Mouse (Mus musculus) heart, embryonic 13.5 days (tissue): ENCODE results near the gene Ms4a15. TPM values are rescaled to one million over a fixed set of nuclear protein-coding genes. Genes with fewer than 3 reads are reported as not detected.

Source experiments
- ATAC-seq: fragments of 200-750 bp; cut with Nextera tagmentation; 2 replicates; pipeline ENCODE4 v1.8.0; 2017; ENCODE audit warnings: moderate TSS enrichment; ENCODE audit not compliant: insufficient number of reproducible peaks, low FRiP score, low TSS enrichment; ENCODE audit errors: extremely low read depth
- H3K27ac ChIP-seq: fragments of 300-500 bp; sonication (generic); replicated peaks from 2 replicates; pipeline ENCODE4 v1.5.1; 2015; ENCODE audit warnings: moderate library complexity, mild to moderate bottlenecking, inconsistent platforms
- H3K27me3 ChIP-seq: fragments of 300-500 bp; sonication (generic); replicated peaks from 2 replicates; pipeline ENCODE4 v1.6.1; 2015; ENCODE audit warnings: mild to moderate bottlenecking, inconsistent platforms
- H3K36me3 ChIP-seq: fragments of 300-500 bp; sonication (generic); 2 replicates; pipeline ENCODE4 v1.6.1; 2015; ENCODE audit warnings: mild to moderate bottlenecking, inconsistent platforms
- H3K4me1 ChIP-seq: fragments of 300-500 bp; sonication (generic); 2 replicates; pipeline ENCODE4 v1.6.1; 2015; ENCODE audit warnings: inconsistent platforms
- H3K4me2 ChIP-seq: fragments of 300-500 bp; sonication (generic); 2 replicates; pipeline ENCODE4 v1.6.1; 2015; ENCODE audit warnings: inconsistent platforms, mild to moderate bottlenecking, moderate library complexity
- H3K4me3 ChIP-seq: fragments of 300-500 bp; sonication (generic); 2 replicates; pipeline ENCODE4 v1.5.1; 2015; ENCODE audit warnings: moderate library complexity, mild to moderate bottlenecking, inconsistent platforms
- H3K9ac ChIP-seq: fragments of 300-500 bp; sonication (generic); 2 replicates; pipeline ENCODE4 v1.6.1; 2015; ENCODE audit warnings: inconsistent platforms, mild to moderate bottlenecking, moderate library complexity
- H3K9me3 ChIP-seq: fragments of 300-500 bp; sonication (generic); 2 replicates; pipeline ENCODE4 v1.6.1; 2016; ENCODE audit warnings: inconsistent platforms
- WGBS: fragments of 180-500 bp; shearing (Covaris S2); methylation state at CpG from one replicate; pipeline ENCODE4 v1.1.7; 2015; ENCODE audit warnings: mixed read lengths; 5-methylcytosine and 5-hydroxymethylcytosine counted together
- polyA plus RNA-seq: library from polyadenylated mRNA; unstranded; fragments of >200 nt; fragmentation: Nextera tagmentation; extraction: Ambion mirVana; gene quantifications from 2 replicates; pipeline ENCODE4 v1.2.1, GENCODE M21; 2015

Ms4a15 gene
- polyA plus RNA-seq, 1 experiment from 2014 or later = not detected

DNA sequence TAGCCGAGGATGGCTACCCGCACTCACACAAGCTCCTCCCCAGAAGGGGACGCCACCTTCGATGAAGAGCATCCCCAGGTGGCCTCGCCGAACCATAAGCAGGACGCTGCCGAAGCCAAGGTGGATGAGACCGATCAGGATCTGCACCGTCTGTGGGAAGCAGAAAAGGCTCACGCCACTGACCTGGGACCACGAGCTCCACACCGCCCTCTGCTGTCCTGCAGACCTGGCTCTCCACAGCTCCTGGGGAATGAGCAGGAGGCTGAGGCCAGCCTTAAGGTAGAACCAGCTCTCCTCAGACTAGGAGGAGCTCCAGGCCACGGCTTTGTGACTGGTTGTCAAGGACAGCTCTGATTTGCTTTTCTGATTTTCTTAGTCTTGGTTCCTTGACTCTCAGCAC, 9.9 kb downstream of the Ms4a15 start:
- Histone ChIP-seq H3K4me1 (peaks cover 7% of the 10 kb centered on the region), H3K4me2 (peak overlapping the region; percentile 47), H3K36me3 (no peaks in the 10 kb centered on the region), H3K9ac (no peak overlapping the region), H3K27me3 (peaks cover 4% of the 10 kb centered on the region; the same call in 1 of the 2 replicates), H3K9me3 (no peaks in the 10 kb centered on the region), H3K4me3 (no peak overlapping the region), H3K27ac (no peak overlapping the region)
- ATAC-seq = no peak
- WGBS = 24% methylated on average over 14 of the region's 14 CpGs

DNA sequence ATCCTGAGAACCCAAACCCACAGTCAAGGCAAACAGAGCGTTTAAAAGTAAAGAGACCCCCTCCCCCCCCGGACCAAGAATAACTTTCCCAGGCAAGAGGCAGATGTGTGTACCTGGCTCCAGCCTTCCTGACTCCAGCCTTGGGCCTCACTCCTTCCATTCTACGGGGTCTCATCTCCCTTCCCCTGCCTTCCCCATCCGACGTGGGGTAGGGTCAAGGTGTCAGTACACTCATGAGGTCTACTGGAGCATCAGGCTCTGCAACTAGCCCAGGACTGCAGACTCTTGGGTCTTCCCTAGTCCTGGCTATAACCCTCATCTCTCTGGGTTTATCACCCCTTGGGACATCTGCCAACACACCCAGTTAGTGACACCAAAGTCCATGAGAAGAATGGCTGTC, 12.8 kb downstream of the Ms4a15 start:
- Histone ChIP-seq H3K27ac (no peak overlapping the region), H3K27me3 (peaks cover 8% of the 10 kb centered on the region; the same call in 1 of the 2 replicates), H3K9ac (no peak overlapping the region), H3K9me3 (no peaks in the 10 kb centered on the region), H3K4me3 (no peak overlapping the region), H3K4me1 (peaks cover 7% of the 10 kb centered on the region), H3K36me3 (no peaks in the 10 kb centered on the region), H3K4me2 (0 out of 2 replicates have a peak overlapping the region, but pooled peaks have one; percentile 44)
- ATAC-seq = no peak
- WGBS = 77% methylated on average over 5 of the region's 5 CpGs

DNA sequence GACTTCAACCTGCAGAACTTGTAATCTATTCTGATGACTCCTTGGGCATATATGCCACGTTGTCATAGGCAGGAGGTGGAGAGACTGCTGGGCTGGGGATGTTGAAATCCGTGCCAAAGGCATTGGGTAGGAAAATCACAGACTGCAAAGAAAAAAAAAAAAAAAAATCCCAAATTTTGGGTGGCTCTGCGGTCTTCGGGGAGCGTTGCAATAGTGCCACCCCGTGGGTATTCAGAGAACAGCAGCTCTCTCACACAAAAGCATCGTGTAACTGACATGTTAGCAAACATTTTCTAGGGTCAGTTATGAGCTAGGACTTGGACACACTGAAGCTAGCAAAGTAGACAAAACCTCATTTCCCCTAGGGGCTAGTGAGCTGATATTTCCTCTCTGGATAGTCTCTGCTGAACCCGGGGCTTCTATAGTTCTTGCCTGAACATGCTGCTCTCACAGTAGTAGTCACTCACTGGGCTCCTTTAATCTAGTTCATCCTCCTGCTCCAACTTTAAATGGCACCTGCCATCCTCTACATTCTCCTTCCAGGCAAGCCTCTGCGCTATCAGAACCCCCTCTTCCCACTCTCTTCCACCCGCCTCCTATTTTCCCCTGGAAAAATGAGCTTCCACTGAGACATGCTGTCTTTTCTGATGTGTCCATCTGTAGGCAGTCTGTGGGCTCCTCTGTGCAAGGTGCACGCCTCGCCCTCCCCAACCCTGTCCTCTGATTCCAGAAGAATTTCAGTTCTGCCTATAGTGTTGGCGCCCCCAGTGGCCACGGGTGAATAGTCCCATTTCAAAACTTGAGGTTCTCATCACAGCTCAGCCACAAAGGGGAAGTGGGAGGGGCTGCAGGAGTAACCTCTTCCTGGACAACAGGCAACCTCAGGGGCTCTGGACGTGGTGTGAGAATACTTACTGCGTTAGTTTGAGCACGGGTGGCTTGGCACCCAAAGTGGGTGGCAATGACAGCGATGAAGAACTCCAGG, 13.6 kb downstream of the Ms4a15 start:
- H3K36me3 ChIP-seq = no peaks in the 10 kb centered on the region
- H3K4me2 ChIP-seq = peak overlapping the region; percentile 44
- no peak overlapping the region for H3K4me3 ChIP-seq
- 10% methylated on average over 18 of the region's 18 CpGs for WGBS
- peaks cover 8% of the 10 kb centered on the region; the same call in 1 of the 2 replicates for H3K27me3 ChIP-seq
- H3K9me3 ChIP-seq = no peaks in the 10 kb centered on the region
- ATAC-seq = no peak
- no peak overlapping the region for H3K27ac ChIP-seq
- peaks cover 9% of the 10 kb centered on the region for H3K4me1 ChIP-seq
- no peak overlapping the region for H3K9ac ChIP-seq

DNA sequence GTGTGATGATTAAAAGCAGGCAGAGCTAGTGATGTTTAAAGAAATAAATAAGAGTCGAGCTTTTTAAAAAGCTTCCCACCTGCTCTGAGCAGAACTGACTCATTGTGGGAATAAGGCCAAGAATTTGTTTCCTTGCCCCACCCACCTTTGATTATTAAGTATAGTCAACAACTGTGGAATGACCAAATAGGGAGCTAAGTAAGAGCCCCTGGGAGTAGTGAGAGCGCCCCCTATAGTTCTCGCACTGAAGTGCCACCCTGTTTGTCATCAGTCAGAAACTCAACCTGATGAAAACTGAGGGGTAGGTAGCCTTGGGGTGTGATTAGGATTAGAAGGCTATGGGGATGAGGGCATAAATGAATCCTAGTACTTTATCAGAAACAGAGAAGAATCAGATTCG, 16.7 kb downstream of the Ms4a15 start:
- WGBS = 43% methylated on average over 4 of the region's 4 CpGs
- no peak overlapping the region for H3K4me3 ChIP-seq
- H3K27me3 ChIP-seq = peaks cover 8% of the 10 kb centered on the region; the same call in 1 of the 2 replicates
- no peak overlapping the region for H3K9ac ChIP-seq
- peaks cover 6% of the 10 kb centered on the region; the same call in 1 of the 2 replicates for H3K9me3 ChIP-seq
- H3K4me1 ChIP-seq = peaks cover 19% of the 10 kb centered on the region
- H3K36me3 ChIP-seq = no peaks in the 10 kb centered on the region
- no peak for ATAC-seq
- no peak overlapping the region for H3K27ac ChIP-seq
- no peak overlapping the region for H3K4me2 ChIP-seq

DNA sequence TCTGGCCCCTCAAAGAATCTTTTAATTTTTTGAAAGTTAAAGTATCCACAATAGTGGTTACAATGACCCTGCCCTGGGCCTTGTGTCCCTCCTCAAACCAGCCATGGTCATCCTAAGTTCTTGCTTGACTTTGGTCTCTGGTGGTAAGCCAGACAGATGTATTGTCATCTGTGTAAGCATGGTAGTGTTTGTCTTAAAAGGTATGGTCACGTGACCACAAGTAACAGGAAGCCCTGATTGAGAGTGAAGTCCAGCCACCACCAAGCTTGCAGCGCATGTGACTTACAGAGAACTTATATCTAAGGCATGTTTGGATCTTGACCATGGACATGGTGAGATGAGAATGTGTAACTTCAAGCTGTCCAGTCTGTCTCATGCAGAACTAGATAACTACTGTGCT, 17.9 kb downstream of the Ms4a15 start:
- H3K4me3 ChIP-seq = no peak overlapping the region
- peaks cover 8% of the 10 kb centered on the region; the same call in 1 of the 2 replicates for H3K27me3 ChIP-seq
- ATAC-seq = no peak
- no peak overlapping the region for H3K4me2 ChIP-seq
- H3K27ac ChIP-seq = no peak overlapping the region
- peaks cover 13% of the 10 kb centered on the region; the same call in 1 of the 2 replicates for H3K9me3 ChIP-seq
- H3K36me3 ChIP-seq = no peaks in the 10 kb centered on the region
- H3K4me1 ChIP-seq = peaks cover 19% of the 10 kb centered on the region
- H3K9ac ChIP-seq = no peak overlapping the region
- WGBS = 77% methylated on average over 2 of the region's 2 CpGs

DNA sequence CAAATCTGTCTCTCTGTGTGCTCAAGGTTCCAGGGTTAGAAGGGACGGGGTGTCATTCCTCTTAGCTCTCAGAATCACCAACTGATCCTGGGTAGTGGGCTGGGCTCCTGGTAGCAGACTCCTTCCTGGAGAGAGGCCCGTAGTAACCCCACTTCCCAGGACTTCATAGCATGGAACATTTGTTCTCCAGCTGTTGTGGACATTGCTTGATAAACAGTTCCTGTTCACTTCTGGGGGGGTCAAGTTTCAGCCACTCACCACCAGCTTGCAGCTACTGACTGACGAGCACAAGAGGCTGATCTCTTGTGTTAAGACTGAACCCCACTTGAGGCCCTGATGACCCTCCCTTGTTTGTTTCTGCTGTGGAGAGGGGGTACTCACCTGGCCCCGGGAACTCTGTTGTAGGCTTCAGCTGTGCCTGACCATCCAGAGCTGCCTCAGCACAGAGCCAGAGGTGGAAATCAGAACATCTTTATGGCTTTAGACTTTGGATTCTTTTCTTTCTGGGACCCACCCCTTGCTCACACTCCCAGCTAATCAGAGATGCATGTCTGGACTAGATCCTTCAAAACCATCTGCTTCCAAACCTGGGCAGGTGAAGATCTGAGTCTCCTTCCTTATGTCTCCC, 18.7 kb downstream of the Ms4a15 start, which contains the start of gene Ms4a10:
TSS of gene Ms4a10 (minus strand) at position 433 of the 628 bp plus-strand sequence.
- Histone ChIP-seq H3K4me3 (no peak within 1 kb of the TSS), H3K36me3 (no peaks in the 10 kb centered on the region), H3K9me3 (peaks cover 13% of the 10 kb centered on the region; the same call in 1 of the 2 replicates), H3K4me1 (peaks cover 13% of the 10 kb centered on the region), H3K4me2 (no peak within 1 kb of the TSS), H3K27me3 (peaks cover 8% of the 10 kb centered on the region; the same call in 1 of the 2 replicates), H3K9ac (no peak within 1 kb of the TSS), H3K27ac (no peak within 1 kb of the TSS)
- 28% methylated on average over 4 of the region's 4 CpGs for WGBS
- ATAC-seq = no peak

DNA sequence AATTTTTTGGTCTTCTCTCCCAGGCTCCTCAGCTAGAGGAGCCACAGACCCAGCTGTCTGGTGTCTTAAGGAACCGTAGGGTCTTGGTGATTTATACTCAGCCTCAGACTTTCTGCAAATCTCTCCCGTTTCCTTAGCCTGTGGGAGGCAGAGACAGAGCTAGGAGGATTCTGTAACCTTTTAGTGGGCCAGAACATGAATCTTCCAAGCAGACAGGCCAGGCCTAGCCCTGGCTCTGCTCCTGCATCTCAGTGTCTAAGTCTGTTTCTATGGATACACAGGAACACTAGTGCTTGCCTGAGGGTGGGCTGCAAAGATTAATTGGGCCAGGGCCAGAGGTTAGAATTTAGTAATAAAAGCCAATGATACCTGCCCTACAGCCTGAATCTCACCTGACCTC, 19.9 kb downstream of the Ms4a15 start:
- Histone ChIP-seq H3K36me3 (no peaks in the 10 kb centered on the region), H3K9me3 (peaks cover 13% of the 10 kb centered on the region; the same call in 1 of the 2 replicates), H3K27ac (no peak overlapping the region), H3K9ac (no peak overlapping the region), H3K27me3 (peaks cover 8% of the 10 kb centered on the region), H3K4me2 (no peak overlapping the region), H3K4me3 (no peak overlapping the region), H3K4me1 (peaks cover 12% of the 10 kb centered on the region)
- WGBS = 57% methylated on average over 2 of the region's 2 CpGs
- ATAC-seq = no peak

DNA sequence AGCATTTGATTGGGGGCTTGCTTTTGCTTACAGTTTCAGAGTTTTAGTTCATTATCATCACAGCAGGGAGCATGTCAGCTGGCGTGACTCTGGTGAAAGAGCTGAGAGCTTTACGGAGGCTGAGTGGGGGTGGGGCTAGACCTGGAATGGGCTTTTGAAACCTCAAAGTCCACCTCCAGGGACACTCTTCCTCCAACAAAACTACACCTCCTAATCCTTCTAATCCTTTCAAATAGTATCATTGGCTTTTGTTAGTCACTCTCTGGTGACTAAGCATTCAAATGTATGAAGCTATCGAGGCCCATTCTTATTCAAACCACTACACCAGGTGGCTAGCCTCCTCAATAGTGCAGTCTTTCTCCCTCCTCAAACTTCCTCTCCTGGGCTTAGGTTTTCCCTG, 20.4 kb downstream of the Ms4a15 start:
- no peak overlapping the region for H3K4me3 ChIP-seq
- ATAC-seq = no peak
- WGBS = 63% methylated on average over 3 of the region's 3 CpGs
- peaks cover 7% of the 10 kb centered on the region for H3K27me3 ChIP-seq
- peaks cover 12% of the 10 kb centered on the region for H3K4me1 ChIP-seq
- H3K9ac ChIP-seq = no peak overlapping the region
- H3K9me3 ChIP-seq = peaks cover 13% of the 10 kb centered on the region; the same call in 1 of the 2 replicates
- H3K36me3 ChIP-seq = no peaks in the 10 kb centered on the region
- H3K27ac ChIP-seq = no peak overlapping the region
- no peak overlapping the region for H3K4me2 ChIP-seq

DNA sequence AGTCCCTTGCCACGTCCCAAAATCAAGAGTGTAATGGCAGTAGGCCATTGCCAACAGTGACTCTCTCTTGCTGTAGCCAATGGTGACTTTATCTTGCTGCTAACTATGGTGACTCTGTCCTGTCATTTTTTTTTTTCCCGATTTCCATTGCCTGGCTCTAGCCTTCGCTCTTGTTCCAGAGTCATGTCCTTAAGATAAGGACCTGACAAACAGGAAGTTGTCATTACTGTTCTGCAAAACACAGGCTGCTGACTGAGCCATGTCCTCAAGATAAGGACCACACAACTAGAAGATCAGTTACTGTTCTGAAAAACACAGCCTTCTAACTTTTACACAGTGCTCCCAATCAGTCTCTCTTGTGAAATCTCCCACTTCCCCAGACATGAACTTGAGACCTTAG, 22.6 kb downstream of the Ms4a15 start:
- WGBS = 32% methylated on average over 3 of the region's 3 CpGs
- ATAC-seq = no peak

DNA sequence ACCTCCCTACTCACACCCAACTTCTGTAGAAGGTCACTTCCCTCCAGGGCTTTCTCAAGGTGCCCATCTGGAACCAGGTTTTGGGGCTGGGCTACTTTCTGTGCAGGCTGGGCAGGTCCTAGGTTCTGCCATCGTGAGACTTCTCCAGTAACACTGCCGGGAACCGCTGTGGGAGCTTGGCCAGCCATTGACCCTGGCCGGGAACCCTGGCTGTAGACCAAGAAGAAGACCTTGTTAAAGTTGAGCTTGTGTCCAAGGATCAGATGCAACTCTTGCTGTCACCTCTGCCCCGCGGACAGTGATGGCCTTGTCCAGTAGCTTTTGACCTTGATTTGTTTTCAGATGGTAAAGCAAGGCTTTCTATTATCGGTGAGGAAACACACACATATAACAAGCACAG, 24.5 kb downstream of the Ms4a15 start:
- peaks cover 13% of the 10 kb centered on the region; the same call in 1 of the 2 replicates for H3K9me3 ChIP-seq
- 79% methylated on average over 7 of the region's 7 CpGs for whole genome bisulfite sequencing
- H3K4me1 ChIP-seq = 0 out of 2 replicates have a peak, but pooled peaks cover 1% of the 10 kb centered on the region
- H3K9ac ChIP-seq = no peak overlapping the region
- no peaks in the 10 kb centered on the region for H3K36me3 ChIP-seq
- H3K4me3 ChIP-seq = no peak overlapping the region
- H3K27me3 ChIP-seq = peaks cover 24% of the 10 kb centered on the region
- no peak overlapping the region for H3K4me2 ChIP-seq
- no peak overlapping the region for H3K27ac ChIP-seq
- ATAC-seq = no peak

More for the DNA sequence above, 22.6 kb downstream of the Ms4a15 start:
- H3K36me3 ChIP-seq = no peaks in the 10 kb centered on the region
- peaks cover 13% of the 10 kb centered on the region; the same call in 1 of the 2 replicates for H3K9me3 ChIP-seq
- H3K4me1 ChIP-seq = peaks cover 12% of the 10 kb centered on the region
- H3K4me3 ChIP-seq = no peak overlapping the region
- peaks cover 12% of the 10 kb centered on the region for H3K27me3 ChIP-seq
- H3K4me2 ChIP-seq = no peak overlapping the region
- H3K27ac ChIP-seq = no peak overlapping the region
- no peak overlapping the region for H3K9ac ChIP-seq

DNA sequence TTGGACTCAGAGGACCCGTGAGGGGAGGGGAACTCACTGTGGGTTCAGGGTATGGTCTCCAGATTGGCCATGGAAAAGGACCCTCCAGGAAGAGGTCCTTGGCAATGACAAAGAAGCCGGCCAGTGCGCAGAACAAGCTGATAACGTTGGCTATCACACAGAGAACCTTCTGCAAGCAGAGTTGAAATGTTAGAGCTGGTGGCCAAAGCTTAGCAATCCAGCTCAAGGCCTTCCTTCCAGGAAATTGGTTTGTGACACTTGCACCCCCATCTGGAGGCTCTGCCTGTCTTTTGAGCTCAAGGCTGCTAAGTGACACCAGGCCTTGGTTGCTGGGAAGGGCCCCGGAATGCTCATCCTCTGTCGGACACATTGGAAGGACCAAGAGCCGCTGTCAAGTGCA, 27.3 kb downstream of the Ms4a15 start:
- no peak overlapping the region for H3K27ac ChIP-seq
- WGBS = 74% methylated on average over 7 of the region's 7 CpGs
- no peak overlapping the region for H3K4me3 ChIP-seq
- no peak overlapping the region for H3K4me2 ChIP-seq
- H3K27me3 ChIP-seq = peaks cover 39% of the 10 kb centered on the region
- peaks cover 1% of the 10 kb centered on the region; the same call in 1 of the 2 replicates for H3K9me3 ChIP-seq
- no peaks in the 10 kb centered on the region for H3K36me3 ChIP-seq
- ATAC-seq = no peak
- no peak overlapping the region for H3K9ac ChIP-seq
- no peaks in the 10 kb centered on the region for H3K4me1 ChIP-seq
